Mouse (Mus musculus): ENCODE results near the gene Cnpy2. TPM values are rescaled to one million over a fixed set of nuclear protein-coding genes. Genes with fewer than 3 reads are reported as not detected.

The Cnpy2 gene
- polyA plus RNA-seq, 1 experiment from 2014 or later: 239 TPM

Other genes starting within 250 kb of the Cnpy2 start
- gene Atp5b, start 239.2 kb upstream of the Cnpy2 start, polyA plus RNA-seq (2014; fragmentation: Nextera tagmentation; extraction: Ambion mirVana): 2,316 and 2,383 TPM in 2 replicates
- 20.2 and 21.0 TPM in 2 replicates for gene Baz2a, start 230.9 kb upstream of the Cnpy2 start, polyA plus RNA-seq (2014; fragmentation: Nextera tagmentation; extraction: Ambion mirVana)
- 19.7 TPM in 2 replicates for gene Rbms2, start 142.2 kb upstream of the Cnpy2 start, polyA plus RNA-seq (2014; fragmentation: Nextera tagmentation; extraction: Ambion mirVana)
- 0.72 and 0.82 TPM in 2 replicates for gene Gls2, start 128.0 kb upstream of the Cnpy2 start, polyA plus RNA-seq (2014; fragmentation: Nextera tagmentation; extraction: Ambion mirVana)
- gene Spryd4, start 110.7 kb upstream of the Cnpy2 start, polyA plus RNA-seq (2014; fragmentation: Nextera tagmentation; extraction: Ambion mirVana): 25.7 and 27.5 TPM in 2 replicates
- 0.12 TPM in 1 of 2 replicates, not detected in the other for gene Mip, start 96.6 kb upstream of the Cnpy2 start, polyA plus RNA-seq (2014; fragmentation: Nextera tagmentation; extraction: Ambion mirVana)
- 48.1 and 52.5 TPM in 2 replicates for gene Timeless, start 90.4 kb upstream of the Cnpy2 start, polyA plus RNA-seq (2014; fragmentation: Nextera tagmentation; extraction: Ambion mirVana)
- gene Apon, start 68.4 kb upstream of the Cnpy2 start, polyA plus RNA-seq (2014; fragmentation: Nextera tagmentation; extraction: Ambion mirVana): 0.22 and 0.57 TPM in 2 replicates
- not detected in 2 replicates for gene Apof, start 53.8 kb upstream of the Cnpy2 start, polyA plus RNA-seq (2014; fragmentation: Nextera tagmentation; extraction: Ambion mirVana)
- 14.9 and 16.7 TPM in 2 replicates for gene Stat2, start 51.9 kb upstream of the Cnpy2 start, polyA plus RNA-seq (2014; fragmentation: Nextera tagmentation; extraction: Ambion mirVana)
- gene Il23a, start 23.7 kb upstream of the Cnpy2 start, polyA plus RNA-seq (2014; fragmentation: Nextera tagmentation; extraction: Ambion mirVana): not detected in 2 replicates
- gene Pan2, start 19.1 kb upstream of the Cnpy2 start, polyA plus RNA-seq (2014; fragmentation: Nextera tagmentation; extraction: Ambion mirVana): 37.2 and 37.5 TPM in 2 replicates
- 236 and 248 TPM in 2 replicates for gene Cs, start 15.3 kb downstream of the Cnpy2 start, polyA plus RNA-seq (2014; fragmentation: Nextera tagmentation; extraction: Ambion mirVana)
- 23.1 and 23.4 TPM in 2 replicates for gene Coq10a, start 46.5 kb downstream of the Cnpy2 start, polyA plus RNA-seq (2014; fragmentation: Nextera tagmentation; extraction: Ambion mirVana)
- 7.5 and 8.6 TPM in 2 replicates for gene Ankrd52, start 54.7 kb downstream of the Cnpy2 start, polyA plus RNA-seq (2014; fragmentation: Nextera tagmentation; extraction: Ambion mirVana)
- not detected in 2 replicates for gene Slc39a5, start 78.8 kb downstream of the Cnpy2 start, polyA plus RNA-seq (2014; fragmentation: Nextera tagmentation; extraction: Ambion mirVana)
- gene Nabp2, start 89.0 kb downstream of the Cnpy2 start, polyA plus RNA-seq (2014; fragmentation: Nextera tagmentation; extraction: Ambion mirVana): 131 and 154 TPM in 2 replicates
- 43.1 and 43.8 TPM in 2 replicates for gene Rnf41, start 89.2 kb downstream of the Cnpy2 start, polyA plus RNA-seq (2014; fragmentation: Nextera tagmentation; extraction: Ambion mirVana)
- 124 and 138 TPM in 2 replicates for gene Smarcc2, start 136.8 kb downstream of the Cnpy2 start, polyA plus RNA-seq (2014; fragmentation: Nextera tagmentation; extraction: Ambion mirVana)
- 683 and 746 TPM in 2 replicates for gene Myl6, start 171.7 kb downstream of the Cnpy2 start, polyA plus RNA-seq (2014; fragmentation: Nextera tagmentation; extraction: Ambion mirVana)
- 3.4 and 3.7 TPM in 2 replicates for gene Myl6b, start 176.2 kb downstream of the Cnpy2 start, polyA plus RNA-seq (2014; fragmentation: Nextera tagmentation; extraction: Ambion mirVana)
- gene Esyt1, start 203.4 kb downstream of the Cnpy2 start, polyA plus RNA-seq (2014; fragmentation: Nextera tagmentation; extraction: Ambion mirVana): 15.6 and 18.1 TPM in 2 replicates
- 16.0 and 19.0 TPM in 2 replicates for gene Zc3h10, start 225.3 kb downstream of the Cnpy2 start, polyA plus RNA-seq (2014; fragmentation: Nextera tagmentation; extraction: Ambion mirVana)
- 2,670 and 2,991 TPM in 2 replicates for gene Rpl41, start 226.8 kb downstream of the Cnpy2 start, polyA plus RNA-seq (2014; fragmentation: Nextera tagmentation; extraction: Ambion mirVana)
- gene Pa2g4, start 243.5 kb downstream of the Cnpy2 start, polyA plus RNA-seq (2014; fragmentation: Nextera tagmentation; extraction: Ambion mirVana): 241 and 249 TPM in 2 replicates

All from midbrain, embryonic 11.5 days (tissue).